Mouse (Mus musculus): ENCODE results near the gene Tmem69.

- TF ChIP-seq EP300 (IDR thresholded peaks at IDR 0.05; ENCODE audit: insufficient read depth, low read depth, low read length) (no peak), CTCF (IDR thresholded peaks at IDR 0.05) (peak; percentile 55), POLR2A (IDR thresholded peaks at IDR 0.05; ENCODE audit: insufficient read depth, low read depth, low read length) (peak; percentile 90)
These were observed 1.8 kb upstream of the Tmem69 start, which contains the start of gene Gpbp1l1 for GRCm38 (mm10) chr4:116557306-116558121.

All from heart, adult 2 months (tissue).